Mouse (Mus musculus) E14TG2a.4 (cell line): ENCODE data around the gene Tdgf1.

Experiments used
- CTCF ChIP-seq: conservative IDR thresholded peaks from 2 replicates; pipeline ENCODE4 v1.5.1; 2014; ENCODE audit warnings: low read length
- POU5F1 ChIP-seq: IDR thresholded peaks from 2 replicates; pipeline ENCODE4 v1.6.1; 2014; ENCODE audit warnings: low read length, borderline replicate concordance

DNA sequence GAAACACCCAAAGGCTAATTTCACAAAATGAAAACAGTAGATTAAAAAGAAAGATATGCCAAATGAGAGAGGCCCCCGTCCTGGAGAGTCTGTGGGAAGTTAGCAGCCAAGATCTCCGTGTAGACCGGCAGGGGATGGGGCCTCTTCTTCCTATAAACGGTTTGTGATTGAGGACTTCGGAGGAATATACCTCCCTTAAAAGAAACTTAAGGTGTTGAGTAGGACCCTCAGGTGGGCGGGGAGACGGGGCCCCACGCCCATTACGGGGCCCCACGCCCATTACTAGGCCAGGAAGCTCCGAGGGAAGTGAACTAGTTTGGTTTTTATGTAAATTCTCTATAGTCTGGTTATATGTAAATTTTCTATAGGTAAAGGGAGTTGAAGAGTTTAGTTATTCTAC, at the start of gene Tdgf1:
- no peak for TF ChIP-seq CTCF
- no peak for TF ChIP-seq POU5F1
